Mouse (Mus musculus) ZHBTc4 (cell line): ENCODE measurements around the gene Fbxl19.
"Not testable (repeated sequence)": the region's sequence is repeated elsewhere in the genome, so short reads cannot be mapped to it uniquely, and the experiment has no call there.

Experiments used
- DNase-seq: peaks from one replicate; pipeline ENCODE4 v3.0.0-alpha.2; 2011; ENCODE audit warnings: low read depth, low spot score

The Fbxl19 gene

DNA sequence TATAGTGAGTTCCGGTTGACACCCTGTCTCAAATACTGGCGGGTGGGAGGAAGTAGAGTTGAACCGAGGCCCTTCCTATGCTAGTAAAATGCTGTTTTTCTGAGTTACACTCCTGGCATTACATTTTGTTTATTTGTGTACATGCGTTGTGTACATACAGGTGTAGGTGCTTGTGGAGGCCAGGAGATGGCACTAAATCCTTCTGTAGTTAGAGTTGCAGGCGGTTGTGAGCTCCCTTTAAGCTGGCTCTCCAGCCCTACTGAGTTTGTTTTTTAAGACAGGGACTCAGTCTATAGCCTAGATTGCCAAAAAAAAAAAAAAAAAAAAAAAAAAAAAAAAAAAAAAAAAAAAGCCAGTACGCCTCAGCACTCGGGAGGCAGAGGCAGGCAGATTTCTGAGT lies 16.4 kb upstream of the Fbxl19 start:
- DNase-seq: peak; percentile 79

DNA sequence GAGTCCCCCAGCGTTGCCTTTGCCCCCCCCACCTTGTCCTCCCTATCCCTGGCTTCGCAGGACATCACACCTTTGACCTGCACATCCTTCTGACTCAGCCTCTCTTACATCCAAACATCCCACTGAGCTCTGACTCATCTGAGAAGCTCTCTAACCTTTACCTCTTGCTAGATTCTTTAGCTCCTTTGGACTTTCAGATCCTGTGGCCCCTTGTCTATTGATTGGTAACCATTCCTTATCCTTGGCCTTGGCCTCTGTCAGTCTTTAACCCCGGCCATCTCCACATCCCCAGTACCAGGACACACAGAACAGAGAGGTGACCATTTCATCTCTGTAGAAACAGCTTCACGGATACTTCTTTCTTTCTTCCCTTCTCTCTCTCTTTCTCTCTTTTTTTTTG lies 14.2 kb upstream of the Fbxl19 start:
- DNase-seq: no peak

DNA sequence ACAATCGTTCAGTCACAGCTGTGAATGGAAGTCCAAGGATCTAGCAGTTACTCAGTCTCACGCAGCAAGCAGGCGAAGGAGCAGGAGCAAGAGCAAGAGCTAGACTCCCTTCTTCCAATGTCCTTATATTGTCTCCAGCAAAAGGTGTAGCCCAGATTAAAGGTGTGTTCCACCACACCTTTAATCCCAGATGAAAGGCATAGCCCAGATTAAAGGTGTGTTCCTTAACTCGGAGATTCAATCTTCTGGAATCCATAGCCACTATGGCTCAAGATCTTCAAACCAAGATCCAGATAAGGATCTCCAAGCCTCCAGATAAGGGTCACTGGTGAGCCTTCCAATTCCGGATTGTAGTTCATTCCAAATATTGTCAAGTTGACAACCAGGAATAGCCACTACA lies 12.3 kb upstream of the Fbxl19 start, which contains the start of gene Ctf2:
Gene Ctf2 (minus strand): TSS at position 101 of the 400 bp plus-strand sequence.
- DNase-seq: not testable (repeated sequence)

DNA sequence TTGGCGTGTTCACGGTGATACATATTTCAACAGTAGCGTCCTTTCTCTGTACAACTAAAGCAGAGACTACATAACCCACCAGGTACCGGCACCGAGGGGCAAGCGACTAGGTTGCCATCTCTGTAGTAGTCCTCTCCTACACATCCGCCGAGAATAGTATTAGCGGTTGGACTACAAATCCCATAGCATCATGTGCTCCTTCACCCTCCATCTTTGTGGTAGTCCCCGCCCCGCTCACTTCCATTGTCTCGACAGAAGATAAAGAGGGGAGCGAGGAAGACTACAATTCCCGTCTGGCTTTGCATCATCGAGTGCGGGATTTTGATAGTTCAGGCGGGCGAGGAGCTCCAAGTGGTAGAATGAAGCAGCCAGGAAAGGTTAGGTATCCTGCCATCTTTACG lies 908 bp downstream of the Fbxl19 start:
- peak; percentile 98 for DNase-seq

DNA sequence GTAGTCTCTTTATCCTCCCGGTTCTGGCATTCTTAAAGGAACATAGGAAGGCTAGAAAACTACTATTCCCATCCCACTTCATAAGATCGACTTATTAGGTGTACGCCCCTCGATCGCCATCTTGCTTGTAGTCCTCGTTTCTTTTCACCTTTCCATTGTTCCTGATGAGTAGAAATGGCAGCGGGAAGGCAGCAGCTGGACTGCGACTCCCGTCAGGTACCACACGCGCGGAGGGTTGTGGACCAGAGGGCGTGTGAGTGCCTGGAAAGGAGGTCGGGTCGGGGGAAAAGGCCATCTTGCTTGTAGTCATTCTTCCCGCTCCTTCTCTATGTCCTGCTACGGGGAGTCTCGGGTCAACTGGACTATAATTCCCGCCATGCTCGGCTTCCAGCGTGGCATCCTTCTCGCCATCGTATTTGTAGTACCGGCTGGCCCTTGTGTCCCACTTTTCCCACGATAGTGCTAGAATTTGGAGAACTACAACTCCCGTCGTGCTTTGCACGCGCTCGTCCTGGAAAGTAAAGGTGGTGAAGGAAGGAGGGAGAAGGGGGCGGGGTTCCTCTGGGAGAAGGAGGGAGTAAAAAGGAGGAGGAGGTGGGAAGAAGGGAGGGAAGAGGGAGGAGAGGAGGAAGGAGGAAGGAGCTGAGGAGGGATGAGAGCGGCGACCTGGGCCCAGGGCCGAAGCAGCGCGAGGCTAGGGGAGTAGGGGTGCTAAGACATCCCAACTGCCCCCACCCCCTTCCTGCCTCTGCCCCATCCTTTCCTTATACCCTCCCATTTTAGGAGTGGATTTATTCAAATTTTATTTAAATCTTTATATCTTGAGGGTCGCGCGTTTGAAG lies 1.5 kb downstream of the Fbxl19 start:
- peak; percentile 98 for DNase-seq

DNA sequence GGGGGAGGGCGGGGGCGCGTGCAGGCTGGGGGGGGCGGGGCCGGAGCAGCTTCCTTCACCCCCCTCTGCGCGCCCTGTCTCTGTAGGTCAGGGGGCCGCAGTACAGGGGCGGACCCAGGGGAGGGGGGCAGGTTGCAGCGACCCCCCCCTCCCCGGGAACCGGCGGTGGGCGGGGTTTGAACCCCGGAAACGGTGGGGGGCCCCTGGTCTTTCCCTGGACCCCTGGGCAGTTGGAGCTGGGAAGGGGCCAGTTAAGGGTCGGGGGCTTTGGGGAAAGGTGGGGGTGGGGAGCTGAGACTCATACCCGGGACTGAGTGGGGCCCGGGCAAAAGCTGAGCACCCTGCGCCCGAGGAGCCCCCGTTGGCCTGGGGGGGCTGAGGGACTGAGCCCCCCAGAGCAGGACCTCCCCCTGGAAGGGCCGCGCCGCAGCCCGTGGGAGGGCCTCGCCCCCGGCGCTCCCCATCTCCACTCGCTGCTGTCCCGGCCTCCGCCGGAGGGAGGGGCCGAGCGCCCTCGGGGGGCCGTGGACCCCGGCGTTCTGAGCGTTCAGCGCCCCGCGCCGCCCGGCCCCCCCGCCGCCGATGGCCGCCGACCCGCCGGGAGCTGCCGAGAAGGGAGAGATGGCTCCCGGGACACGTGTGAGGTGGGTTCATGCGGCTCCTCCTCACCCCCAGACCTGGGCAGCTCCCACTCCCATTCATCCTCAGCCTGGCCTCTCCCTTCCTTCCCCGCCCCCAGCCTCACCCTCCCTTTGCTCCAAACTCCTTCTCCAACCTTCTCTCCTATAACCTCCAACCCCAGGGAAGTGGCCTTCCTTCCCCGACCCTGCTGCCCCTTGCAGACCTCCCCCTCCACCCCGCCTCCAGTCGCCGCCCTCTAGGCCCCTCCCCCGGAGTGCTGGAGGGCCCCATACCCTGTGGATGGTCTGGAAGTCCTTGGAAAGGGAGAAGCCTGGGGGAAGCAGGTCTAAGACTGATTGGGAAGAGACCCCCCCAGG lies 2.5 kb downstream of the Fbxl19 start:
- DNase-seq: peak; percentile 94

DNA sequence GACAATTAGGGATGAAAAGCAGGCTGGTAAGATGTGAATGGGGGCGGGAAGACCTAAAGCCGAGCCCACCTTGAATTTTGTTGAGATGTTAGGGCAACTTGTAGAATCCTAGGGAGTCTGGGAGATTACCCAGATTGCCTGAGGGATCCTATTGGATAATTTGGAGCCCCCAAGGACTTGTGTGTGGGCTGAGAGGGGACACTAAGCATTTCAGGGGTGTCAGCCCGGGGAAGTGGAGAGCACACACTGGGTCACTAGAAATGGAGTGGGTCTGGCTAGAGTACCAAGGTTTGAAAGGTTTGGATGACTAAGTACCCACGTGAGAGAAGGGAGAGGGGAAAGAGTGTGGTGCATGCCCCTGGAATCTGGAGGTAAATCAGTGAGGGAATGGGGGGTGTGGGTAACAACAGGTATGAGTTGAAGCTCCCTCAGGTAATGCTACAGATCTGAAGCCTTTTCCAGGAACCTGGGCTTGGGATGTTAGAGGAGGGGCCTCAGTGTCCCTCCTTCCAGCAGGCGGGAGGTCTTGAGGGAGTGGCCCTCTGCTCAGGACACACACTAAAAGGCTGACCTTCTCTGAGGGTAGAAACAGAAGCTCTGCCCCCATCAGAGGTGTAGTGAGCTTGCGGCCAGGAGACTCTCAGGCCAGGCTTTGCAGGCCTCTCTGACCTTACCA lies 3.4 kb downstream of the Fbxl19 start:
- peak; percentile 53 for DNase-seq

DNA sequence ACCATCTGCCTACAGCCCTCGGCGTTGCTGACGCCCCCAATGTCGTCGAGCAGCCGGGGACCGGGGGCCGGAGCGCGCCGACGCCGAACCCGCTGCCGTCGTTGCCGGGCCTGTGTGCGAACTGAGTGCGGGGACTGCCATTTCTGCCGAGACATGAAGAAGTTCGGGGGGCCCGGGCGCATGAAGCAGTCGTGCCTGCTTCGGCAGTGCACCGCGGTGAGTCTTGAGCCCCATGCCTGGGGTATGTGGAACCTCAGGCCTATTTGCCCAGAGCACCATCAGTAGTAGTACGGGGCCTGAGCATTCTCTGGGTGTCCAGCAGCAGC lies 3.9 kb downstream of the Fbxl19 start:
- no peak for DNase-seq

DNA sequence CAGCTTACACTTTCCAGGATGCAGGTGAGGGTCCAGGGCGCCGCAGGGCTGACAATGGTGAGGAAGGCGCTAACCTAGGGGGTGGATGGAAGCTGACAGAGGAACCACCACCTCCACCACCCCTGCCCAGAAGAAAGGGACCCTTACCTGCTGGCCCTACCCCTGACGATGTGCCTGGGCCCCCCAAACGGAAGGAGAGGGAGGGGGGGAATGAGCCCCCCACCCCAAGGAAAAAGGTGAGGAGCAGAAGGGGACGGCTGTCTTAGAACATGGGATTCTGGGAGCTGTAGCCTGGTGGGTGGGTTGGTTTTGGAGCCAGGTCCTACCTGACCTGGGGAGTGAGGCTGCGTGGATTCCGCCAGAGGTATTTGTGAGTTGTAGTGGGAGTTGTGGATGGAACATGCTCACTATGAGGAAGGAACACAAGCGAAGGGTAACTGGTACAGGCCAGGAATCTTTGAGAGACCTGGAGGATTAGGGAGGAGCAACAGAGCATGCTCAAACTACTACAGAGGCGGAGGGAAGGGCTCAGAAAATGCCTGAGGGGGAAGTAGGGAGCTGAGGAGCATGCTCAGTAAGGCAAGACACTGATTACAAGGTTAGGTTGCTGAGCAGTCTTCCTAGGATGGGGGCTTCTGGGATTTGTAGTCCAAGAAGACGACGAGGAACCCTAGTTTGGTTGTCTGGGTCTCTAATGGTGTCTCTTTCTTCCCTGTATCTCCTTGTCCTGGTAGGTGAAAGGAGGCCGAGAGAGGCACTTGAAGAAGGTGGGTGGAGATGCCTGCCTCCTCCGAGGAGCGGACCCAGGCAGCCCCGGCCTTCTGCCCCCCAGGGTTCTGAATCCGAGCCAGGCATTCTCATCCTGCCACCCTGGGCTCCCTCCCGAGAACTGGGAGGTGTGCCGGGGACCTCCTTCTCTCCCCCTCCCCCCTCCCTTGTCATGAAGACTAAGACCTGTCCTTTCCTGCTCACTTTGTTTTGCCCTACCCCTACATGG lies 6.1 kb downstream of the Fbxl19 start:
- peak; percentile 95 for DNase-seq

DNA sequence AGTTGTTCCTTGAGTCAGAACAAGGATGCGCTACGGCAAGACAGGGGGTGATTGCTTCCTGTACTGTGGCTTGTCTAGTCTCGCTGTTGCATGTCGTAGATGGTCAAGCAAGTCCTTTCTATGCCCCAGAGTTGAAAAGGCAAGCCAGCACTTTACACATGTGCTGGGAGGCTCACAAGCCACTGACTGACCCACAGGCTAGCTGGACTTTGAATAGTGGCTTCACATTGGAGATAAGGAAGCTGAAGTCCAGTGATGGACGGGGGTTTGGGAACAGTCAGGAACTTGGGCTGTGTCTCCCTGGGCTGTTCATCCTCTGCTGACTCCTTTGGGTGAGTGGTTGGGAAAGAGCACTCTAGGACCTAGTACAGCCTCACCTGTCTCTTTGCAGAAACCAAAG lies 7.3 kb downstream of the Fbxl19 start:
- no peak for DNase-seq

DNA sequence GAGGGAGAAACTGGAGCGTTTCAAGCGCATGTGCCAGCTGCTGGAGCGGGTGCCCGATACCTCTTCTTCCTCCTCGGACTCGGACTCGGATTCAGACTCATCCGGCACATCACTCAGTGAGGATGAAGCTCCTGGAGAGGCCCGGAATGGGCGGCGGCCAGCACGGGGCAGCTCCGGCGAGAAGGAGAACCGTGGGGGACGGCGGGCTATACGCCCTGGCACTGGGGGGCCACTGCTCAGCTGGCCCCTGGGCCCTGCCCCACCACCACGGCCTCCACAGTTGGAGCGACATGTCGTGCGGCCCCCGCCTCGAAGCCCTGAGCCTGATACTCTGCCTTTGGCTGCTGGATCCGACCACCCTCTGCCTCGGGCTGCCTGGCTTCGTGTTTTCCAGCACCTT lies 7.7 kb downstream of the Fbxl19 start:
- no peak for DNase-seq

DNA sequence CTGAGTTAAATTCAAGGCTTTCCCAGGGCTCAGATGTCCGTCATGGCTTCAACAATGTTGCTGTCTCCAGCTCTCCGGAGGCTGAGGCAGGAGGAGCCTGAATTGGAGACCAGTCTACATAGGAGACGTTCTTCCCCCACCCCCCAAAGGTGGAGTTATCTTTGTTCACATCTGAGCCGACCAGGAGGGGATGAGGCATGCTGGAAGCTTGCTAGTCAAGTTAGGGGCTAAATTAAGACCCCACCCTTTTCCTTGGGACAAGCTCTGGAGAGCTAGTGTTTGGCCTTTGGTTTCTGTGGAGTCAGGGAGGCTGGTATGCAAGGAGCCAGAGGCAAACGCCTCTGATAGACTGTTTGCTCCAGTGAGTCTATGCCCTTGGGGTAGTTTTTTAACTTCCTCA lies 8.8 kb downstream of the Fbxl19 start:
- peak; percentile 65 for DNase-seq

DNA sequence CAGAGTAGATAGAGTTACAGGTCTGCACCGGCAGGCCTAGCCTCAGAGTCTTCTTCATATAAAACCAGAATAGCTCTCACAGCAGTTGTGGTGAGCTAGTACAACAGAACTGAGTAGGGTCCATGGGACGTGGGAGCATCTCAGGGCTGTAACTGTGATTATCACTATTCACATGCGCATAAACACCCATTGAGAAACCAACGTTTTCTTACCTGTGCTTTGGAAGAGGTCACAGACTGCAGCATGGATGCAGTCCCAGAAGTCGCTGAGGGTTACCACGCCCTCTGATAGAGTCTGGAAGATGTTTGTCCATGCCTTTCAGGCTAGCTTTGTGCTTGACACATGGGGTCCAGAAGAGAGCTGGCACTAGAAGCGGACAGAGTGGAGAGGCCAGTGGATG lies 9.4 kb downstream of the Fbxl19 start:
- peak; percentile 39 for DNase-seq

DNA sequence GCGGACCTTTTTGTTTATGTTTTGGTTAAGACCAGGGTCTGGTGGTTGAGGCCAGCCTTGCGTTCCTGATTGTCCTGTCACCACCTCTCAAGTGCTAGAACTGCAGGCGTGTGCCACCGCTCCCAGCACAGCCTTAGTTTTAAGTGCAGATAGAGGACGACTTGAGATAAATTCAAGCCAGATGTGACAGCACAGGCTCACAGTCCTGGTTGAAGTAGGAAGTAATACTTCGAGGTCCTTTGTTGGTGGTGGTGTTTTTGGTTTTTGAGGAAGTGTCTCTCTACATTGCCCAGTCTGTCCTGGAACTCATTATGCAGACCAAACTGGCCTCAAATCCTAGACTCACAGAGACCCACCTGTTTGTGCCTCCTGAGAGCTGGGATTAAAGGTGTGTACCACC lies 15.4 kb downstream of the Fbxl19 start:
- no peak for DNase-seq

DNA sequence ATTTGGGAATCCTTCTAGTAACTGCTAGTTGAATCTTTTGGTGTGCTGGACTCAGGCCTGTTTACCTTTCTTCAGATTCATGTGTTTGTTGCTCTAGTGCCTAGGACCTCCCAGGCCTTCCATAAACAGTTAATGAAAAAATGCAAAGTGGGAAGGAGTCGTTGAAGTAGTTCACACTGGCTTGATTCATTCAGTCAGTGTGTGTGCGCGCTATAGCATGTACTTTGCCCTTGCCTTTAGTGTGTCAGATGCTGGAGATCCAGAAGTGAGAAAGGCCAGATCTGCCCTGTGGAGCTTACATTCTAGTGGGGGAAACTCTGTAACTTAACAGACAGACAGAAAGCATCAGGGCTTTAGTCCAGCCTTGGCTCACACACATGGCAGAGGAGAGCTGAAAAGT lies 16.1 kb downstream of the Fbxl19 start:
- DNase-seq: no peak

DNA sequence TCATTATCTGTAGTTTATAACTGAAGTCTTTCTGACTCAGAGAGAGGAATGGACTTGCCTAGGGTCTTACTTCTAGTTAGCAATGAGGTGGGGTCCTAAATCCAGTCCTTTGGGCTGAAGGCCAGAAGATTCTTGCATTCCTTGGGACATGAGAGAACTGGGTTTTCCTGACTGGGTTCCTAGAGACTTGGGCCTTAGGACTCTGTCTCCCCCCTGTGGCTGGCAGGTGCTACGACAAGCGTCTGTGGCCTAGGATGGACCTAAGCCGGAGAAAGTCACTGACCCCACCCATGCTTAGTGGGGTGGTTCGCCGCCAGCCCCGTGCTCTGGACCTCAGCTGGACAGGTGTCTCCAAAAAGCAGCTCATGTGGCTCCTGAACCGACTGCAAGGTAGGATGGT lies 16.7 kb downstream of the Fbxl19 start:
- peak; percentile 86 for DNase-seq

DNA sequence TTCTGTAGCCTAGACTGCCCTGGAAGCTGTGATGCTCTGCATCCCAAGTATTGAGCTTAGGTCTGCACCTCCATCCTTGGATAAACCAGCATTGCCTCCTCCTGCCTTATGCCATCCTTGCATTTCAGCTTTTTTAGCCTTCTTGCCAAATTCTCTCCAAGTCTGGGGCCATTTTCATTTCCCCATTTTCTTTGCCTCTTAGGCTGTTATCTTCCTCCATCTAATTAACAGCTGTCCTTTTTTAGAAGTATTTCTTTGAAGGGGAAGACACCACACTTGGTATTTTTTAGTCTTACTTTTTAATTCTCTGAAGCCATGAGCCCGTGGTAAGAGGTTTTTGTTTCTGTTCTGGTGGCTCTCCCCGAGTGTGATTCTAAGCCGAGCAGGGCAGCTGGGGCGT lies 19.3 kb downstream of the Fbxl19 start:
- DNase-seq: no peak

DNA sequence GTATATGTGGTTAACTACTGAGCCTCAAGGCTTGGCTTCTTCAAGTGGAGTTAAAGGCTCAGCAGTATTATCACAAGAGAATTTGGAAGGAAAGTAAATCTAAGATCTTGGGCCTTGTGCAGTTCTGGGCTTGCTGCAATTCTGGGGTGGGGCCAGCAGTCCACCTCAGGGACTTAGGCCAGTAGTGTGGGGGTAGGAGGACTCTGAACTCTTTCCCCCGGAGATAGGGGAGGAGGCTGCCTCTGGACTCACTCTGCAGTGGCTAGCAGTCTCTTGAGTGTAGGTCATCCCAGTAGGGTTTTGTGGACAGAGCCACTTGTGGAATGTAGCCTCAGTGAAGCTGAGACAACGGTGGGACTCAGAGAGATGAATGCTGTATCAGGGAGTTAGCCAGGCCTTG lies 21.4 kb downstream of the Fbxl19 start:
- DNase-seq: no peak

DNA sequence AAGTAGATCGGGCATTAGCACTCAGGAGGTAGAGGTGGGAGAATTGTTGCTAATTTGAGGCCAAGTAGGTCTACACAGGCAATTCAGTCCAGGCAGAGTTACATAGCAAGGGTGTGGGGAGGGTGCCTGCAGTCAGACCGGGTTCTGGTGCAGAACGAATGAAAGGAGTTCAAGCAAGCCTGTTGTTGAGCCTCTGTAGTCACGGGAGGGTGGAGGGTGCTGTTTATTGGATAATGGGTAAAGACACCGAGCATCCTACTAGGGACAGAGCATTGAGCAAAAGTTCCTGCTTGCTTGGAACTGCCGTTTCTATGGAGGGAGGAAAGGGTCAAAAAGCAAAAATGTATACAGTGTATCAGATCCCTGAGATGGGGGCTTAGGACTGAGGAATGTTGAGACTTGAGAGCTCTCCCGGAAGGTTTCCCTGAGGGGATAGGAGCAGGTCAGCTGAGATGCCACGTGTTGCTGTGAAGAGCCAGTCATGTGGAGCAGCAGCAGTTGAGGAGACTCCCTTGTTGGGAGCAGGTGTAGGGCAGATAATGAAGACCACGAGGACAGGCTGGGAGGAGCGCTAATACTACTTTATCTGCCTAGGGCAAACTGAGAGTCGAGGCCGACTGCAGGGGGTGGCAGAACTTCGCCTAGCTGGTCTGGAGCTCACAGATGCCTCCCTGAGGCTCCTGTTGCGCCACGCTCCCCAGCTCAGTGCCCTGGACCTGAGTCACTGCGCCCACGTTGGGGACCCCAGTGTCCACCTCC lies 22.7 kb downstream of the Fbxl19 start:
- peak; percentile 51 for DNase-seq
